ENCODE assay signal across 10 mouse cellular contexts in genomic region chr9:4458193-4458592, GRCm38 (mm10).
"Had no signal": no experiment of that assay in that cellular context is flagged by ENCODE, and none has a peak within 500 bp of the region (broad histone marks: within the 10 kb centered on the region; RNA-seq: fewer than 3 reads in every experiment).

No protein-coding gene starts in this region.

- DNase-seq: kidney, postnatal 14 days; lung, adult 2 months; lung, postnatal 36 days; midbrain, embryonic 14.5 days; right cerebral cortex, adult 18-20 months; right cerebral cortex, postnatal 25 days; spleen, adult 18-20 months; thymus, adult 2 months; thymus, postnatal 25 days had no signal

- ATAC-seq: lung, postnatal 0 days had no signal
